Mouse (Mus musculus) cerebral cortex, adult 2 months (tissue): ENCODE results near the gene Pou2f3.

Source experiments
- WGBS: fragments of 180-500 bp; shearing (Covaris S2); methylation state at CpG from one replicate; pipeline ENCODE4 v1.1.7; 2018; 5-methylcytosine and 5-hydroxymethylcytosine counted together

Pou2f3 gene

DNA sequence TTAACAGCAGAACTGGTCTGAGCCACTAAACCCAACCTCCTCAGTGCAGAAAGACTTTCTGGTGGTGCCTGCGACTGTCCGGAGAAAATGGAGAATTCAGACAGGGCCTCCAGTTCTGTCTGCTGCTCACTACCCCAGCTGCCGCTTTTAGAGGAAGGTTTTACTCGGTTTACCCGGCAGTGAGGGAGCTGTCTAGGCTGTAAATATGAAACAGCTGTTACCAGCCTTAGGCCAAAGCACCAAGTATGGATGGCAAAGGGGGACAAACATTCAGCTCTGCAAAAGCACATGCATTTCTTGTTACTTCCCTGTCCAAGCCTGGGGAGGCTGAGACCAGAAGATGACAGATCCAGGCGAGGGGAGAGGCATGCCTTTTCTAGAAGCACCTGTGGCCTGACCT is 43.8 kb downstream of the Pou2f3 start:
- whole genome bisulfite sequencing = 89% methylated on average over 6 of the region's 6 CpGs

- WGBS = 77% methylated on average over 6 of the region's 6 CpGs
Observed at GRCm38 (mm10) chr9:43155960-43156359, 54.2 kb downstream of the Pou2f3 start.

DNA sequence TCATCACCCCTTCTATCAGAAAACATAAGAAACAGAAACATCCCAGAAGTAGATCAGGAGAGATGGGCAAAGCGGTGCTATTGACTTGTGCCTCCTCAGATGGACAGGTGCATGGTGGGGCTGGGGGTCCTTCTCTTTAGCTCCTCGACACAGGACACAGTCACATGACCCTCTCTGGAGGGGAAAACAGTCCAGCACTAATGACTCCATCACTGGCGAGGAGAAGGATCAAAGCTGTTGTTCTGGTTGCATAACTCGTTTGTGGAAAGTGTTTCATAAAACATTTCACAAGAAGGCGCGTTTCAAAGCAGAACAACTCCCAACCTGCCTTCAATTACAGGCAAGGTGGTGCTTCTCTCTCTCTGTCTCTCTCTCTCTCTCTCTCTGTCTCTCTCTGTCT is 58.4 kb downstream of the Pou2f3 start:
- WGBS = 76% methylated on average over 6 of the region's 6 CpGs

- WGBS = 70% methylated on average over 9 of the region's 9 CpGs
Observed at GRCm38 (mm10) chr9:43150957-43151356, 59.2 kb downstream of the Pou2f3 start.

DNA sequence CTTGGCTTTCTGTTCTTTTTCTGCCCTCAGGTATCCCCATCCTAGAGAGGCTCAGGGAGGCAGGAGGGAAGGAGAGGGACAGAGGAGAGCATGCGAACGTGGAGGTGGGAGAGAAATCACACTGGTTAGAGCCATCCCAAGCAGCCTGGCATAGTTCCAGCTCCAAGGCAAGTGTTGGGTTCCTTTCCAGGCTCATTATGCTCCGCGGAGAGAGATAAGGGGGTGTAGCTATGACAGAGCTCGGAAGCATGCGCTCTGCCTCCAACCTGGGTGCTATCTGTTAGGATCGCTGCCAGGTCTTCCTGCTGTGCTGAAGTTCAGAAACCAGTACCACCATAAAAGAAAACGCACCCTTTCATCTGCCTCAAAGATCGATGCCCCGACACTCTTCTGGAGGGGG is 60.1 kb downstream of the Pou2f3 start:
- 37% methylated on average over 10 of the region's 10 CpGs for WGBS

- 49% methylated on average over 3 of the region's 3 CpGs for WGBS
Observed at GRCm38 (mm10) chr9:43149498-43149897, 60.7 kb downstream of the Pou2f3 start.

- WGBS = 94% methylated on average over 4 of the region's 4 CpGs
Observed at GRCm38 (mm10) chr9:43145196-43145595, 65.0 kb downstream of the Pou2f3 start.

DNA sequence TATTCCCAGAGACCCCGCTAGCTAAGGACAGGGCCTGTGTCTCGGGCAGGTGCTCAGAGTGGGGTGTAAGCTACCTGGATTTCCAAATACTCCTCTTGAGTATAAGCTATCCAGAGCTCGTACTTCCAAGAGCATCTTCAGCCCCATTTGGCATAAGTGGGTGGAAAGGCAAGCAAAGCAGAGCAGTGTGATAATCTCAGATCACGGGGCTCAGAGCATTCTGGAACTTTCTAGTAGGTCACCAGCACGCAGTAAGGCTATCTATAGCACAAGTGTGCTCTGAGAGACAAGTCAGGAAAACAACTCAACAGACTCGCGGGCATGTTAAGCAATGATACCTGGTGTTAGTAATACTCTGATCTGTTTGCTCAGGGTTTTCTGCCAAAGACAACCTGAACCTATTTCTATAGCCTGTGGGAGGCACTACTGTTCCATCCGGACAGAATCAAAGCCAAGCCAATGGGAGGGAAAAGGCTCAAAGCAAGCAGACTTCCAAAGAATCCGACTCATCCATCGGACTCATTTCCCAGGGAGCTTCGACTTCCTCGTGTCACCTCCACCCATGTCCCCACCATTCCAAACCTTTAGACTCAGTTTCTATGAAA is 65.9 kb downstream of the Pou2f3 start:
- WGBS = 42% methylated on average over 12 of the region's 12 CpGs

DNA sequence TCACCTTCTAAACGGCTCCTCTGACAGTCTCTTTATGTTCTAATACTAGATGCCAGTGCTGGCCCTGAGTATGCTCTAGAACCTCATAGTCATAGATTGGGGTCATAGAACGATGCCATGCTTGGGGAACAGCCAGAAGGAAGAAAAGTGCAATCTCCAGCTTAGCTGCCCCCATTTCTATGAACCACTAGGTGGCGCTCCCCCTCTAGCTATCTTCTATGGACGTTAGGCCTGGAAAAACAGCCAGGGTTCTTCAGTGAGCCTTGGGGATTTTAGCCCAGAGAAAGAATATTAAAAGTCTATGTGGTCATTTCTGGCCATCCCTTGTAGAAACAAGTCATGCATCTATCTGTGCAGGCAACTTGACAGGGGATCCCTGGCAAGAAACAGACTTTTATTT is 68.3 kb downstream of the Pou2f3 start:
- 3% methylated on average over 4 of the region's 4 CpGs for WGBS

DNA sequence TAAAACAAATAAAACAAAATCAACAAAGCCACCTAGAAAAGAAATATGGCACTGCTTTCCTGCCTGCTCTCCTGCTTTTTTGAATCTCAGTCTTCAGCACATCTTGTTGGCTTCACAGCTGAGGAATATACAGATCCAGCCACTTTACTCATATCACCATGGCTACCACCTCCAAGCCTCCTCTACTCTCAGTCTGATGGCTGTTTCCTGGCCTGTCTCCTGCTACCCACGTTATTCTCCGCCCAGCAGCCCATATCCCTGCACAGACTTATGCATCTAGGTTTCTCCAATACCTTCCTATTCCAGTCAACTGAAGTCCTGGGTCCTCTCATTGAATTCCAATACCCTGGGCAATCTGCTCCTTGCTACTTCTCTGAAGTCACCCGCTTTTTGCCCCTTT is 76.6 kb downstream of the Pou2f3 start:
- 63% methylated on average over 3 of the region's 3 CpGs for whole genome bisulfite sequencing

DNA sequence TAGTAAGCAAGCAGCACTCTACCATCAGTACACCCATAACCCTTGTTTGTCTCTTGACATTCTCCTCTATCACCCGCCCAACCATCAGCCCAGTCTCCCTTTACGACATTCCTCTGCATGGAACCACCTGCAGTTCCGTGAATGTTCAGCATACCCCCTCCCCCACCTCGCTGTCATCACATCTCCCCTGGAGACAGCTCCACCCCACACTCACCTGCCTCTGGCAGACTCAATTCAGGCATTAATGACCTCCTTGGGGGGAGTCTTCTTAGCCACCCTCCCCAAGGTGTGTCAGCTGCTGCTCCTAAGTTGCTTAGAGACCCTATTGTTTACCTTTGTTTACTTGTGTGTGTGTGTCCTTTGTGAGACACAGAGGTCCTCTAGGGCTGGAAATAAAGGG is 77.8 kb downstream of the Pou2f3 start:
- 56% methylated on average over 4 of the region's 4 CpGs for WGBS

GRCm38 (mm10) chr9:43131940-43132339 is 78.2 kb downstream of the Pou2f3 start:
- whole genome bisulfite sequencing = 70% methylated on average over 5 of the region's 5 CpGs

DNA sequence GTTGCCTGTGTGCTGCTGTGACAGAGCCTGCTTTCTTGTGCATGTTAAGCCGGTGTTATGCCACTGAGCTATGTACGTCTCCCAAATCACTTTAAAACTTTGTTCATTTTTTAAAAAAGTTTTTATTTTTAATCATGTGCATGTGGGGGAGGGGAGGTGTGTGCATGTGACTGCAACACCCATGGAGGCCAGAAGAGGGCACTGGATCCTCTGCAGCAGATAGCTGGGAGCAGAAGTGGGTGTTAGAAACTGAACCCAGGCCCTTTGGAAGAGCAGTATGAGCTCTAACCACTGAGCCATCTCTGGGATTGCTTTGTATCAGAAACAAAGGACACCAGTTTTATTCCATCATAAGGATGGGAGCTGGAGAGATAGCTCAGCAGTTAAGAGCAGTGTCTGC is 79.5 kb downstream of the Pou2f3 start:
- 90% methylated on average over 2 of the region's 2 CpGs for WGBS

DNA sequence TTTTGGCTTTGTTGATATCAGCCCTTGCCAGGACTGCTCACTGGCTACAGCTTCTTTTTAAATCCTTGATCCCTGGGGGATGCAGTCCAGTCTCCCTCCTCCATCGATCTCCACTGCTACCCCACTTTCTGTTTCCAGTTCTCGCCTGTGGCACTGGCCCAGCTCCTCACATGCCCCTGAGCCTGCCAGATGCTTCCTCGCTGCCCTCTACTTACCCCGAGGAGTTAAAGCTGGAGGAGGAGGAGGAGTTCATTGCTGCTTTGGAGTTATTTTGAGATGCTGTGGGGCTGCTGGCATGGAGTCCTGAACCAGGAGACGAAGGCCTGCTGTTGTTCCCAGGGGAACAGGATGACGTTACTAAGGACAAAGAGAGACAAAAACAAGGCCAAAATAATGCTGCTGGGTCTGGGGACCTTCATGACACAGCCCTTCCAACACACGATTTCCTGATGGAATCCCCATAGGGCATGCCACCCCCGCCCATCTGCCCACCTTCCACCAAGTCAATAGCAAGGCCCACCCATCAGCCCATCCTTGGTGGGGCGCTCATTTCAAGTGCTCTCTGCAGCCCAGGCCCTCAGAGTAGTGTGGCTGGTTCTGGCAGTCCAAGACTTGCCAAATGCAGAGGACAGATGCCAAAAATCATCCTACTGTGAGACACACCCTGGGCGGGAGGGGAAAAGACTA is 82.9 kb downstream of the Pou2f3 start:
- WGBS = 39% methylated on average over 10 of the region's 10 CpGs

- WGBS = 34% methylated on average over 1 of the region's 1 CpGs
Observed at GRCm38 (mm10) chr9:43122379-43122778, 87.8 kb downstream of the Pou2f3 start.

DNA sequence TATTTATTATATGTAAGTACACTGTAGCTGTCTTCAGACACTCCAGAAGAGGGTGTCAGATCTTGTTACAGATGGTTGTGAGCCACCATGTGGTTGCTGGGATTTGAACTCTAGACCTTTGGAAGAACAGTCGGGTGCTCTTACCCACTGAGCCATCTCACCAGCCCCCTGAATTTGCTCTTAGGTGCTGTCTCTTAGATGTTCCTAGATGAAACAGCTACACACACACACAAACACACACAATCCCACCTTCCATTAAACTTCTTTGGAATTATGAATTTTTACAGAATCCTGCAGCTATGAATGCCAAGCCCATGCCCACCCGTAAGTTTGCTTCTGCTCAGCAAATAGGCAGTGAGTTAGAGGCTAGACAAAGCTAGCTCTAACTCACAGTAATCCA is 88.2 kb downstream of the Pou2f3 start:
- 81% methylated on average over 2 of the region's 2 CpGs for WGBS

DNA sequence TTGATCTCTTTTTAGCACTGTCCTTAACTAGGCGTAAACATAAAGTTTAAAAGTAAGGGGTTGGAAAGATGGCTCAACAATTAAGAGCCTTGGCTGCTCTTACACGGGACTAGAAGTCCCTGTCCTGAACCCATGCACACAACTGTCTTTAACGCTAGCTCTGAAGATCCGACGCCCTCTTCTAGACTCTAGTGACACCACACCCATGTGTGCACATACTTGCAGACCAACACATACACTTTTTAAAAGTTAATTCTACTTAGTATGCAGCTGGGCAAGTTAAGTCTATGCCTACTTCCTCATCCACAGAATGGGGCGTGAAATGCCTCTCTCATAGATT is 93.2 kb downstream of the Pou2f3 start:
- 87% methylated on average over 6 of the region's 6 CpGs for WGBS

DNA sequence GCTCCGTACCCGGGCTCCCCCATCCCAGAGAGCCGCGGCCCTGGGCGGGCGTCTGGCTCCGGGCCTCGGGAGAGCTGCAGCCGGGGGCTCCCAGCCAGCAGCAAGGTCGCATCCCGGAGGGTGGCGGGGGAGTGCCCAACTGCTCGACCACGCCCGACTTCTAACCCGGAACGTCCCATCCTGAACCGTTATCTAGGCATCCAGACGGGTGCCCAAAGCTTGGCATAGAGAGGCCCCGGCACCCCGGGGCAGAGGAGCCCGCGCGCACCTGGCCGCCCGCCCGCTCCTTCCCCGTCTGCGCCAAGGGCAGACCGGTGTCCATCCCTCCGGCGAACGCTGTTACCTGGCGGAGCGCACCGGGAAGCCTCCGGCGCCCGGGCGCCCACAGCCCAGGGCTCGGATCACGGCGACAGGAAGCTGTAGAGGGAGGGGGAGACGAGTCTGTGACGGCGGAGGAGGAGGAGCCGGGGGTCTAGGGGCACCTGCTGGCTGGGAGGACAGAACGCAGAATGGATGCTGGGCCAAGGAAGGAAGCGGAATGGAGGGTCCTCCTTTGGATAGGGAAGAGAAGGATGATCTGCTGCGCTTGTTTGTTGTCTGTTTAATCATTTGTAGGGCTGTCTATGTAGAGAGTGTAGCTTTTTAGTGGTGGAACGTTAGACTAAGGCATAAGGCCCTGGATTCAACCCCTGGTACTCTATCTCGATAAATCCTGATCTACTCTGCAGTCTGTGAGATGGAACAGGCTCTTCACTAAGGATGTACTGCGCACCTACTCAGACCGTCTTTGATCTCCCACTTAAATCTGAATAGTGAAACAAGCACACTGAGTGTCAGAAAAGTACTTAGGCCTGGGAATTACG is 93.8 kb downstream of the Pou2f3 start, which contains the start of gene Tmem136:
Tmem136 (minus strand) TSS at position 437 of the 863 bp plus-strand sequence.
- WGBS = 4% methylated on average over 55 of the region's 55 CpGs

- 22% methylated on average over 12 of the region's 12 CpGs for WGBS
Observed at GRCm38 (mm10) chr9:43115431-43116133, 94.6 kb downstream of the Pou2f3 start.

DNA sequence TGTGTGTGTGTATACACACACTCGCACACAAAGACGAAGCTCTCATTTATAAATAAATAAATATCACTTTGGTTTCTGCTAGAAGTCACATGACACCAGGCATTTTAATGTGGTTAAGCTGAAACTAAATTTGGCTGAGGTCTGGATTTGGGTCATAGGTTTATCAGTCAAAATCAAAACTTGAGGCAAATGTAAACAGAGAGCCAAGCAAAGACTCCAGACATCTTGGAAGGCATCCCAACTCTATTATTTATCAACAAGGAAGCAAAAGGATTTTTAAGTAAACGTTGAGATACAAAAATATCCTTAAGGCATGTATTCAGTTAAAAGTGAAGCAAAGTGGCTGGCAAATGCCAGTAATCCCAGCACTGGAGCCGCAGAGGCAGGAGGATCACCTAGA is 95.3 kb downstream of the Pou2f3 start:
- WGBS = 66% methylated on average over 4 of the region's 4 CpGs

DNA sequence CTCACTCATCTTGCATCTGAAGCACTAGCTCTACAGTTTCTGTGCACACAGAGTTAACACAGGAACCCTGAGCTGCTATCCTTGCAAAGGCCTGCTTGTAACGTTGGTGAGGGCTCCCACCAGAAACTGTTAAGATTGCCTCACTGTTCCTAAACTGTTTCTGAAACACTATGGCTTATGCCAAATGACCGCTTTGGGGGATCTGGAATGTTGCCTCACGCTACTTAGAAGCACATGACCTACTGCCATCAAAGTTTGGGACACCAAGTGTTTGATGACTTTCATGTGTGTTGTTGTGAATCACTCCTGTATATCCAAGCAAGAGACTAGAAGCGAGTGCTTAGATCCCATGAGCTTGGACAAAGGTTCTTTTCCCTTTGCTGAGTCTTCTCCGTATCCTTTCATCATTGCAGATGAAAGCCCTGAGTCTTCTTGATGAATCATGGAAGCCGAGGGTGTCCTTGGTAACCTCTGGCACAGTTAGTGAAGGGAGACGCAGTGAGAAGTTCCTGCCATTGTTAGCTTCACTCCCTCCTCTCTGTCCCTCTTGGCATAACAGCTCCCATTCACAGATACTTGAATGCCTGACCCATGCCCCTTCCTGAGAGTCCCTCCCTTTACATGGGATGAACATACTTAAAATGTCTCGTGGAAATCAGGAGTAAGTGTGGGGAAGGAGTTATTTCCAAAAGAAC is 99.7 kb downstream of the Pou2f3 start:
- 70% methylated on average over 8 of the region's 8 CpGs for WGBS

DNA sequence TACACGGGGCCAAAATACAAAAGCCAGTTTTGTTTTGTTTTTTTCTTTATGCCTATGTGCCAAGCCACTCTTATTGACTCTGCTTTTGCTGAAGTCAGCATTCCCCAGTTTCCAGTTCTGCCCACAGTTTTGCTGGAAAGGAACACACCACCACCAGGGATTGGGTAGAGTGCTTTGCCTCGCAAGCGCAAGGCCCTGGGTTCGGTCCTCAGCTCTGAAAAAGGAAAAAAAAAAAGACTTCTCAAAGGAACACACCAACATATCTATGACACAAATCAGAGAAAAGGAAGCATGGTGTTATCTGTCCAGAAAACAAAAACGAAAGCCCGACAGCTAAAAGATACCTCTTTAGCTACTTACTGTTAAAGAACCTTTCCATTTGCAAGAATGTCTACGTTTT is 101.0 kb downstream of the Pou2f3 start:
- WGBS = 82% methylated on average over 7 of the region's 7 CpGs
